Mouse (Mus musculus): ENCODE data around the gene Slc16a4.

DNA sequence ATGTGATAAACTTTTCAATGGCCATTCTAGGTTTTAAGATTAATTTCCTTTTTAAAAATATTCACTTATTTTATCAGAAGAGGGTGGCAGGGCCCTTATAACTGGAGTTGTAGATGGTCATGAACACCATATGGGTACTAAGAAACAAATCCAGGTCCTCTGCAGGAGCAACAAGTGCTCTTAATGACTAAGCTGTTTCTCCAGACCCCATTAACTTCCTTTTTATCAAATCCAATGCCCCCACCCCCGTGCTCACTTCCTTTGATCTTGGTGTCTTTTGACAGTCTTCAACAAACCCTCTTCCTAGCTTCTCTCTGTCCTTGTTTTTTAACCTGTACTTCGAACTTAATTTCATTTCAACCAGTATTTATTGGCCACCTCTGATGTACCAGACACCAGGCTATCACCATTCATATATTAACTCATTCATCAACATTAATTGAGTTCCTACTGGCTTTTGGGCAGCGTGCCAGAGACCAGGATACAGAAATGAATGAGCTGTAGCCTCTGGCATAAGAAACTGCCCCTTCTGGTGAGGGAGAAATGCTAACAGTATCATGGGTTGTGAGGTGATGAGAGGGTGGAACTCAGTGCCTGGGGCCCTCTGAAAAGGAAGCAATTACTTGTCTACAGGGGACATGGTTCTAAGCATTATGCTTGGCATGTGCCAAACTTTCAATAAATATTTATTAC is 54.1 kb downstream of the Slc16a4 start:
- TF ChIP-seq HCFC1 (IDR thresholded peaks at IDR 0.05; ENCODE audit: borderline replicate concordance, insufficient read depth, low read length) (no peak), MAFK (IDR thresholded peaks at IDR 0.05; ENCODE audit: insufficient read depth, low read depth, low read length) (no peak)
